Mouse (Mus musculus) myocyte (in vitro differentiated cells): ENCODE measurements around the gene Tubg2.

Experiments
- MAX ChIP-seq: IDR thresholded peaks from one replicate; pipeline ENCODE4 v1.6.1; 2011; ENCODE audit warnings: low read depth, mild to moderate bottlenecking, control low read depth
- POLR2A ChIP-seq: IDR thresholded peaks from one replicate; pipeline ENCODE4 v1.6.1; 2011; ENCODE audit warnings: low read depth, mild to moderate bottlenecking, control low read depth, moderate library complexity; ENCODE audit not compliant: insufficient read length
- USF1 ChIP-seq: IDR thresholded peaks from one replicate; pipeline ENCODE4 v1.6.1; 2011; ENCODE audit warnings: low read depth, mild to moderate bottlenecking, control low read depth, moderate library complexity

DNA sequence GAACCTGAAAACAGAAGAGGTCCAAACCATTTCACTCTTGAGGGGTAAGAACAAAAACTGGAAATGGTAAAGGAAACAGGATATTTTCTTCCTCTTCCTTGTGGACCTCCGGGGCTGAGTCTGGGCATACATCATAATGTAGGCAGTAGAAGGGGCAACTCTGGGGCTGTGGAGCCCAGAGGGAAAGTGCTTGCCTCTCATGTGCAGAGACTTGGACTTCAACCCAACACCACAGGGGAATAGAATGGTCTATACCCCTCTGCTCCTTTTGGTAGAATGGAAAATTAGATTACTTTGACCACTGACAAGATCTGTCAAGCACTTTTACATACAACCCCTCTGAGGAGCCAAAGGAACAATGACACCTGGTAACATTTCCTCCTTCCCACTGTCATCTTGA is 39.4 kb downstream of the Tubg2 start:
- TF ChIP-seq USF1 (no peak), POLR2A (no peak), MAX (no peak)
